Comparison of ENCODE assay signal across 8 mouse cellular contexts in genomic region chr7:90442070-90442469, GRCm38 (mm10). TPM values are rescaled to one million over a fixed set of nuclear protein-coding genes. Genes with fewer than 3 reads are reported as not detected.
DNase-seq lines count a peak whose midpoint lies in the region; ATAC-seq lines count a peak whose summit lies in the region.

No protein-coding gene starts in this region.

- H3K9me3 ChIP-seq in lung, embryonic 16.5 days (ENCODE audit: control insufficient read depth, low read length): no peaks in the 10 kb centered on the region
- H3K9me3 ChIP-seq in limb, embryonic 10.5 days (replicated peaks): no peaks in the 10 kb centered on the region
- no peaks in the 10 kb centered on the region for H3K9me3 ChIP-seq in neural tube, embryonic 14.5 days (ENCODE audit: control insufficient read depth, low read length)

- peak overlapping the region; percentile 98 for H3K27ac ChIP-seq in lung, embryonic 16.5 days (ENCODE audit: low read length)
- peak overlapping the region; percentile 100 for H3K27ac ChIP-seq in limb, embryonic 10.5 days
- peak overlapping the region; percentile 97 for H3K27ac ChIP-seq in neural tube, embryonic 14.5 days (ENCODE audit: low read depth, low read length)

- H3K4me2 ChIP-seq in lung, embryonic 16.5 days (ENCODE audit: low read depth, low read length): peak overlapping the region; percentile 70
- peak overlapping the region; percentile 99 for H3K4me2 ChIP-seq in neural tube, embryonic 14.5 days (ENCODE audit: low read depth, low read length)

- H3K36me3 ChIP-seq in lung, embryonic 16.5 days (ENCODE audit: control insufficient read depth, insufficient read depth, low read length): no peaks in the 10 kb centered on the region; the same call in 1 of the 2 replicates
- H3K36me3 ChIP-seq in limb, embryonic 10.5 days: peaks cover 10% of the 10 kb centered on the region
- H3K36me3 ChIP-seq in neural tube, embryonic 14.5 days (ENCODE audit: control insufficient read depth, insufficient read depth, low read length): no peaks in the 10 kb centered on the region

- peak overlapping the region; percentile 99 for H3K9ac ChIP-seq in lung, embryonic 16.5 days (ENCODE audit: low read length)
- peak overlapping the region; percentile 97 for H3K9ac ChIP-seq in neural tube, embryonic 14.5 days (replicated peaks; ENCODE audit: low read depth, low read length)

- H3K4me3 ChIP-seq in lung, embryonic 16.5 days (ENCODE audit: low read length): peak overlapping the region; percentile 97
- H3K4me3 ChIP-seq in limb, embryonic 10.5 days: peak overlapping the region; percentile 95
- H3K4me3 ChIP-seq in neural tube, embryonic 14.5 days (ENCODE audit: low read depth, low read length): peak overlapping the region; percentile 99

- no peaks in the 10 kb centered on the region for H3K27me3 ChIP-seq in lung, embryonic 16.5 days (ENCODE audit: control insufficient read depth, insufficient read depth, low read depth, low read length)
- H3K27me3 ChIP-seq in limb, embryonic 10.5 days (ENCODE audit: low read depth, poor library complexity, severe bottlenecking): no peaks in the 10 kb centered on the region
- H3K27me3 ChIP-seq in neural tube, embryonic 14.5 days (ENCODE audit: control insufficient read depth, insufficient read depth, low read length): peaks cover 2% of the 10 kb centered on the region; the same call in 1 of the 2 replicates

- no peaks in the 10 kb centered on the region; the same call in 1 of the 2 replicates for H3K4me1 ChIP-seq in lung, embryonic 16.5 days (replicated peaks; ENCODE audit: control insufficient read depth, insufficient read depth, low read length)
- H3K4me1 ChIP-seq in limb, embryonic 10.5 days: no peaks in the 10 kb centered on the region
- 0 out of 2 replicates have a peak, but pooled peaks cover 8% of the 10 kb centered on the region for H3K4me1 ChIP-seq in neural tube, embryonic 14.5 days (ENCODE audit: control insufficient read depth, insufficient read depth, low read length)

- 12% methylated on average over 4 of the region's 4 CpGs for WGBS in lung, embryonic 16.5 days
- WGBS in limb, embryonic 10.5 days: 13% methylated on average over 4 of the region's 4 CpGs
- 9% methylated on average over 4 of the region's 4 CpGs for WGBS in neural tube, embryonic 14.5 days

- no peak for DNase-seq in lung, postnatal 14 days
- DNase-seq in limb, embryonic 10.5 days (ENCODE audit: low spot score): no peak
- DNase-seq in layer of hippocampus, adult 9-11 months: no peak
- no peak for DNase-seq in spleen, postnatal 36 days (ENCODE audit: low spot score in 2 of 2)

- peak; percentile 2; the same call in 1 of the 2 replicates for ATAC-seq in lung, embryonic 16.5 days (ENCODE audit: low read depth)
- peak; percentile 16; the same call in 1 of the 2 replicates for ATAC-seq in erythroid progenitor cell, adult 5-6 weeks (replicated peaks; ENCODE audit: low FRiP score, poor library complexity, severe bottlenecking)
- ATAC-seq in neural tube, embryonic 14.5 days (ENCODE audit: low read depth): peak; percentile 42
- no peak for ATAC-seq in monocyte, adult 5-6 weeks (replicated peaks; ENCODE audit: insufficient number of reproducible peaks, low FRiP score, low TSS enrichment, poor library complexity, severe bottlenecking)

RNA-seq across cellular contexts. Expression of gene Crebzf, which starts 0.5 kb away (rescaled TPM):
- polyA plus RNA-seq in lung, embryonic 16.5 days (2015; fragmentation: Nextera tagmentation; extraction: Ambion mirVana): 15.6 and 16.2 TPM in 2 replicates
- 85.8 and 132 TPM in 2 replicates for total RNA-seq in erythroid progenitor cell, adult 5-6 weeks (2015; ENCODE audit: low replicate concordance)
- 76.8 and 101 TPM in 2 replicates for total RNA-seq in erythroid progenitor cell, adult 5-6 weeks (2017; ENCODE audit: low replicate concordance)
- 24.8 and 30.9 TPM in 2 replicates for polyA plus RNA-seq in limb, embryonic 10.5 days (2016; fragmentation: Nextera tagmentation; extraction: Ambion mirVana)
- polyA plus RNA-seq in neural tube, embryonic 14.5 days (2014; fragmentation: Nextera tagmentation; extraction: Ambion mirVana): 49.5 and 54.2 TPM in 2 replicates
- 89.3 to 156 TPM (median 111 TPM) in 3 replicates for total RNA-seq in monocyte, adult 5-6 weeks (2017)

RNA-seq across cellular contexts. Expression of gene Tmem126a, which starts 15.0 kb away (rescaled TPM):
- polyA plus RNA-seq in lung, embryonic 16.5 days (2015; fragmentation: Nextera tagmentation; extraction: Ambion mirVana): 86.0 and 94.1 TPM in 2 replicates
- total RNA-seq in erythroid progenitor cell, adult 5-6 weeks (2015; ENCODE audit: low replicate concordance): 4.0 and 18.9 TPM in 2 replicates
- total RNA-seq in erythroid progenitor cell, adult 5-6 weeks (2017; ENCODE audit: low replicate concordance): 3.1 and 3.7 TPM in 2 replicates
- polyA plus RNA-seq in limb, embryonic 10.5 days (2016; fragmentation: Nextera tagmentation; extraction: Ambion mirVana): 129 and 140 TPM in 2 replicates
- 139 and 153 TPM in 2 replicates for polyA plus RNA-seq in neural tube, embryonic 14.5 days (2014; fragmentation: Nextera tagmentation; extraction: Ambion mirVana)
- 25.4 to 47.1 TPM (median 42.7 TPM) in 3 replicates for total RNA-seq in monocyte, adult 5-6 weeks (2017)

RNA-seq across cellular contexts. Expression of gene Ccdc89, which starts 15.7 kb away (rescaled TPM):
- polyA plus RNA-seq in lung, embryonic 16.5 days (2015; fragmentation: Nextera tagmentation; extraction: Ambion mirVana): 2.1 TPM in 2 replicates
- not detected in 2 replicates for total RNA-seq in erythroid progenitor cell, adult 5-6 weeks (2015; ENCODE audit: low replicate concordance)
- total RNA-seq in erythroid progenitor cell, adult 5-6 weeks (2017; ENCODE audit: low replicate concordance): not detected in 2 replicates
- polyA plus RNA-seq in limb, embryonic 10.5 days (2016; fragmentation: Nextera tagmentation; extraction: Ambion mirVana): 2.2 and 2.4 TPM in 2 replicates
- polyA plus RNA-seq in neural tube, embryonic 14.5 days (2014; fragmentation: Nextera tagmentation; extraction: Ambion mirVana): 1.8 and 2.1 TPM in 2 replicates
- 0.53 to 0.78 TPM in 2 of 3 replicates, not detected in the other for total RNA-seq in monocyte, adult 5-6 weeks (2017)

RNA-seq across cellular contexts. Expression of gene Tmem126b, which starts 33.7 kb away (rescaled TPM):
- polyA plus RNA-seq in lung, embryonic 16.5 days (2015; fragmentation: Nextera tagmentation; extraction: Ambion mirVana): 33.9 and 34.5 TPM in 2 replicates
- 1.8 and 9.6 TPM in 2 replicates for total RNA-seq in erythroid progenitor cell, adult 5-6 weeks (2015; ENCODE audit: low replicate concordance)
- 6.0 and 8.6 TPM in 2 replicates for total RNA-seq in erythroid progenitor cell, adult 5-6 weeks (2017; ENCODE audit: low replicate concordance)
- polyA plus RNA-seq in limb, embryonic 10.5 days (2016; fragmentation: Nextera tagmentation; extraction: Ambion mirVana): 30.5 and 35.9 TPM in 2 replicates
- 41.0 and 48.2 TPM in 2 replicates for polyA plus RNA-seq in neural tube, embryonic 14.5 days (2014; fragmentation: Nextera tagmentation; extraction: Ambion mirVana)
- total RNA-seq in monocyte, adult 5-6 weeks (2017): 5.9 to 8.8 TPM (median 8.7 TPM) in 3 replicates

RNA-seq across cellular contexts. Expression of gene Dlg2, which starts 34.4 kb away (rescaled TPM):
- polyA plus RNA-seq in lung, embryonic 16.5 days (2015; fragmentation: Nextera tagmentation; extraction: Ambion mirVana): 1.1 and 1.2 TPM in 2 replicates
- 5.8 TPM in 1 of 2 replicates, not detected in the other for total RNA-seq in erythroid progenitor cell, adult 5-6 weeks (2015; ENCODE audit: low replicate concordance)
- total RNA-seq in erythroid progenitor cell, adult 5-6 weeks (2017; ENCODE audit: low replicate concordance): not detected in 2 replicates
- polyA plus RNA-seq in limb, embryonic 10.5 days (2016; fragmentation: Nextera tagmentation; extraction: Ambion mirVana): 0.53 and 1.2 TPM in 2 replicates
- 29.4 and 48.0 TPM in 2 replicates for polyA plus RNA-seq in neural tube, embryonic 14.5 days (2014; fragmentation: Nextera tagmentation; extraction: Ambion mirVana)
- 0.96 to 2.9 TPM (median 1.7 TPM) in 3 replicates for total RNA-seq in monocyte, adult 5-6 weeks (2017)
